Mouse (Mus musculus) brain, embryonic 14.5 days (tissue): ENCODE measurements around the gene Mbd4. TPM values are rescaled to one million over a fixed set of nuclear protein-coding genes. Genes with fewer than 3 reads are reported as not detected.

Source experiments
- DNase-seq: peaks from one replicate; pipeline ENCODE4 v3.0.0-alpha.2; 2011; ENCODE audit warnings: low read depth
- CTCF ChIP-seq: fragments of 200-500 bp; IDR thresholded peaks from 2 replicates; pipeline ENCODE4 v1.5.1; 2012; ENCODE audit warnings: inconsistent platforms, mild to moderate bottlenecking, moderate library complexity, borderline replicate concordance; ENCODE audit not compliant: insufficient read depth, insufficient read length; ENCODE audit errors: extremely low read depth
- POLR2A ChIP-seq: fragments of 200-500 bp; IDR thresholded peaks from 2 replicates; pipeline ENCODE4 v1.6.1; 2012; ENCODE audit warnings: mild to moderate bottlenecking, inconsistent platforms, borderline replicate concordance; ENCODE audit not compliant: poor library complexity, insufficient read depth, insufficient read length, severe bottlenecking; ENCODE audit errors: extremely low read depth
- polyA plus RNA-seq: library from polyadenylated mRNA; depleted of rRNA; stranded (reverse); fragments of >200 nt; gene quantifications from 2 replicates; pipeline ENCODE4 v1.2.3, GENCODE M21; 2012; rRNA removed

Mbd4 gene
- polyA plus RNA-seq = 10.2 and 12.8 TPM in 2 replicates

DNA sequence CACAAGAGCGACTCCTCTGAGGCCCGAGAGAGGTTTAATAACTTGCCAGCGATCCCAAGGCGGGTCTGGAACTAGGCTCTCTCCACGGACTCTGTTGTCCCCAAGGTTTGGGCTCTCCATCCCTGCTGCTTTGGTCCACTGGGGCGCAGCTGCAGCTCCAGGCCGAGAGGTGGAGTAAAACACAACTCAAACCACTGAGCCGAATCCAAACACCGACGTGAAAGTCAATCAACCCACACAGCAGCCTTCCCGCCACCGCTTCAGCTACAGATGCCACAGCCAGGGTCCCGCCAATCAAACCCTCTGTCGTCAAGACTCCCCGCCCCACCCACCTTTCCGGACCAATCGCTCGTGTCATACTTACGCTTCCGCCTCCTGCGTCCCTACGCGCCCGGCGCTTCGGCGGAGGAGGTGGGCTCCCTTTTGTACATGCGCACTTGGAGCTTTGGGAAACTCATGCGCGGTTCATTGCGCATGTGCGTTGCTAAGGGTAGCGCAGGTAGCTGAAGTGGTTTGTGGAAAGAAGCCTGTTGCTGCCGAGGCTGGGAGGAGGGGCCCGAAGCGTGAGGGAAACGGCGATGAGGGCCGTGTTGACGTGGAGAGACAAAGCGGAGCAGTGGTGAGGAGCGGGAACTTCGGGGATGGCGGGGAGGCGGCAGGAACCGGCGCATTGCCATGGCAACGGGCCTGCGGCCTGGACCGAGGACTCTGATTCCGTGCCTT is at the start of gene Mbd4, which contains the start of gene Ift122:
Gene Mbd4, minus strand, starts transcription at position 281 of the 723 bp plus-strand sequence.
Gene Ift122, plus strand, starts transcription at position 380 of the 723 bp plus-strand sequence.
- peak; percentile 100 for DNase-seq
- no peak for TF ChIP-seq POLR2A
- 0 out of 2 replicates have a peak, but pooled peaks have one; percentile 25 for TF ChIP-seq CTCF

DNA sequence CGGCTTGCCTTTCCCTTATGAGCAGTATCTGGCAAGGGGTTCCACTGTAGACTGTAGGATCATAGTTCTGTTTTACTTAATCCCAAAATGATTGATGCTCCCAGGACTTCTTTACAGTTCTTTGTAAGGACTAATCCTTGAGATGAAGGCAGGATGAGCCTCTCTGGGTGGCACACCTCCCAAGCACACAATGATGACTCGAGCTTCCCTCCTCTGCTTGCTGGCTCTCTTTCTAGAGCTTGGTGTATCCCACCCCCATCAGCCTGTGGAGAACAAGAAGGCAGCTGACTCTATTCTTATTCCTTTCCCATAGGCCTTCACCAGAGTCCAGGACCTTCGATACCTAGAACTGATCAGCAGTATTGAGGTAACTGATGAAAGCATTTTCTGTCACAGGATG is 49.4 kb upstream of the Mbd4 start:
- no peak for TF ChIP-seq CTCF
- DNase-seq = no peak

DNA sequence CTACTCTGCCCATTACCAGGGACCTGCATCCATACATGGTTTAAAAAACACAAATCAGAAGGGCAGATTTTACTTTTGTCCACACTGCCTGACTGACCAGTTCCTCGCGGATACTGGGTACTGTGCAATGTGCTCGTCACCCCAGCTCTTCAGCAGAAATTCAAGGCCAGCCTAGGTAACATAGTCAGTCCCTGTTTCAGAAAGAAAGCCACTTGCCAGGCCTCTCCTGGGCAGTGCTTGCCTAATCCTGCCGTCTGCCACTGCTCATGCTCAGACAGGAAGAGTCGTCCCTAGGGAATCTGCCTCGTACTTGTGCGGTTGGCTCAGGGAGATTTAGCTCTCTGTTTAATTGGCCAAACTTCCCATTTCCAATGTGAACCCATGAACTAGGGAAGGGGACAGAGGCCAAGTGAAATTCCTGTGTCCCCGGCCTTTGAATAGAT is 48.3 kb upstream of the Mbd4 start:
- peak; percentile 56 for DNase-seq
- no peak for TF ChIP-seq POLR2A
- no peak for TF ChIP-seq CTCF

- TF ChIP-seq CTCF = peak; percentile 87
- no peak for TF ChIP-seq POLR2A
- peak; percentile 83 for DNase-seq
These were observed 47.9 kb upstream of the Mbd4 start for GRCm38 (mm10) chr6:115901062-115901461.

GRCm38 (mm10) chr6:115897926-115898520 is 44.9 kb upstream of the Mbd4 start:
- TF ChIP-seq POLR2A (no peak), CTCF (no peak)
- DNase-seq = no peak

DNA sequence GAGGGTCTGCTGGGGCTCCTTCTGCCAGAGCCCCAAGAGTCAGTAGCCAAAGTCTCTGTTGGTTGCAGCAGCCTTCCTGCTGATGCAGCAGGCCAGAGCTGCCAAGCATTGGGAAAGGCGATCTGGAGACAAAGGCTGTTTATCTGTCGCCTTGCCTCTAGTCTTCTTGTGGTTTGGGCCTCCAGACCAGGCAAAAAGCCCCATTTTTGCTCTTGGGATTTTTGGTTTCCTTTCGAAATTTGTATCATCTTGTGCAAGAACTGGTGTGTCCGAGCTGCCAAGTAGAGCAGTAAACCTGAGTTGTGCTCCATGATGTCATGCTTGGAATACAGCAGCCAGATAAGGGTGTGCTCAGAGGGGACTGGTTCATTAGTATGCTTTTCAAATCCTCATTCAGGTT is 43.9 kb upstream of the Mbd4 start:
- no peak for TF ChIP-seq CTCF
- TF ChIP-seq POLR2A = no peak
- no peak for DNase-seq

DNA sequence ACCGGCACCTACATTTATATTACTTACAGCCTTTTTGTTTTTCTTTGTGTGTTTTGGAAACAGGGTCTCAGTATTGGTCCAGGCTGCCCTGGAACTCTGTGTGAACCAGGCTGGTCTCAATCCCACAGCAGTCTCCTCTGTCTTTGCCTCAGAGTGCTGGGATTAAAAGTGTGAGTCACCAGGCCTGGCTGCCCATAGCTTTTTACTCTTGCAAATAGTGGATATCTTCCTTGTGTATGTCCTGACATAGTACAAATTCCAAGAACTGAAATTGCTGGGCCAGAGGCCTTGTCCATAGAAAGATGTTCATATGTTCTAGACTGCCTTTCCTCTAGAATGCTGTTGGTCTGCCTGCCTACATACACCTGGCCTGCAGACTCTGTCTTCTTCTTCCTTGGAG is 43.2 kb upstream of the Mbd4 start:
- DNase-seq = no peak
- TF ChIP-seq POLR2A = no peak
- no peak for TF ChIP-seq CTCF

DNA sequence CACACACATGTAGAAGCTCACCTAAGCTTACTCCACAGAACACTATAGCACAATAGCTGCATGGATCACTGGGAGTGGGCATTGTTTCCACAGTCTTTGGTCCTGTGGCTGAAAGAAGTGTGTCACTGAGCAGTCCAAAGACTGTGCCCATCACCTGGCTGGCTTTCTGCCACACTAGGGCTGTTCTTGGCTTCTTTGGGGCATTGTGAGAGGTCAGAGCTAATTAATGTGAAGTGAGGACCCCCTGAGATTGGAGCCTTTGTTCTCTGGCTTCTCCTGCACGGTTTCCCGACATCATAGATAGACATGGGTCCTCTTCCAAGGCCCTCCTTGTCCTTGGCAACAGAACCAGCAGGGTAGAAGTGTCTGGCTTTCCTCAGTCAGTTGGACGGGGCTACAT is 39.2 kb upstream of the Mbd4 start:
- no peak for DNase-seq
- TF ChIP-seq POLR2A (no peak), CTCF (no peak)

DNA sequence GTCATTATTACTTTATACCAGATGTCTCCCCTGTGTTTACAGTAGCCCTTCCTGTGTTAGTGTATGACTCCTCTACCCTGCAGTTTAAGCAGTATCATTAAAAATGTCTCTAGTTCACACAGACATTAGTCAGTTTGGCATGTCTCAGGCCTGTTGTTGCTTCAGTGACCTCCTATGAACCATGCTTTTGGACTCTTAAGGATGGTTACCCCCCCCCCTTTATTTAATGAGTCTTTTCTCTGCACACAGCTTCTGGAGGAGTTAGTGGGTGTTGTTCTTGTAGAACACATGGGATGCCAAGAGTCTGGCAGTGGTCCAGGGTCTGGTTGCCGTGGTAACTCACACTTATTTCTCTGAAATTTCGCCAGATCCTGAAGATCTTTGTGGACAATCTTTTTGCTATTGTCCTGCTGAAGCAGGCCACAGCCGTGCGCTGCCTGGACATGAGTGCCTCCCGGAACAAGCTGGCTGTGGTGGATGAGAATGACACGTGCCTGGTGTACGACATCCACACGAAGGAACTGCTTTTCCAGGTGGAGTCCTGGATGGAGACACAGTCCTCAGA is 38.4 kb upstream of the Mbd4 start:
- no peak for TF ChIP-seq CTCF
- no peak for TF ChIP-seq POLR2A
- DNase-seq = peak; percentile 92

- DNase-seq = peak; percentile 75
- TF ChIP-seq CTCF (no peak), POLR2A (no peak)
These were observed 37.9 kb upstream of the Mbd4 start for GRCm38 (mm10) chr6:115891061-115891460.

- TF ChIP-seq POLR2A (no peak), CTCF (no peak)
- peak; percentile 18 for DNase-seq
These were observed 37.4 kb upstream of the Mbd4 start for GRCm38 (mm10) chr6:115890601-115891000.
